Mouse (Mus musculus) embryonic facial prominence, embryonic 11.5 days (tissue): ENCODE results near the gene Krtap6-1. TPM values are rescaled to one million over a fixed set of nuclear protein-coding genes. Genes with fewer than 3 reads are reported as not detected.
"Not testable (repeated sequence)": the region's sequence is repeated elsewhere in the genome, so short reads cannot be mapped to it uniquely, and the experiment has no call there.

Experiments
- ATAC-seq: fragments of 200-750 bp; cut with Nextera tagmentation; replicated peaks from 2 replicates; pipeline ENCODE4 v1.8.0; 2017; ENCODE audit warnings: low read depth; ENCODE audit not compliant: insufficient number of reproducible peaks, low FRiP score, low TSS enrichment
- DNase-seq: peaks from one replicate; pipeline ENCODE4 v3.0.0-alpha.2; 2015; ENCODE audit warnings: low spot score
- H3K27ac ChIP-seq: fragments of 300-500 bp; sonication (generic); replicated peaks from 2 replicates; pipeline ENCODE4 v1.5.1; 2014; ENCODE audit warnings: mild to moderate bottlenecking, low read depth, low read length, control low read depth
- H3K27me3 ChIP-seq: fragments of 300-500 bp; sonication (generic); 2 replicates; pipeline ENCODE4 v1.6.1; 2014; ENCODE audit warnings: mild to moderate bottlenecking, low read length, moderate library complexity, mixed read lengths; ENCODE audit not compliant: control insufficient read depth, insufficient read depth
- H3K36me3 ChIP-seq: fragments of 300-500 bp; sonication (generic); replicated peaks from 2 replicates; pipeline ENCODE4 v1.6.1; 2014; ENCODE audit warnings: low read depth, mild to moderate bottlenecking, low read length, moderate library complexity, mixed read lengths; ENCODE audit not compliant: control insufficient read depth, insufficient read depth
- H3K4me1 ChIP-seq: fragments of 300-500 bp; sonication (generic); 2 replicates; pipeline ENCODE4 v1.6.1; 2014; ENCODE audit warnings: low read length, mixed read lengths; ENCODE audit not compliant: control insufficient read depth, insufficient read depth
- H3K4me2 ChIP-seq: fragments of 300-500 bp; sonication (generic); 2 replicates; pipeline ENCODE4 v1.6.1; 2014; ENCODE audit warnings: low read depth, mild to moderate bottlenecking, control low read depth, low read length, moderate library complexity
- H3K4me3 ChIP-seq: fragments of 300-500 bp; sonication (generic); 2 replicates; pipeline ENCODE4 v1.5.1; 2014; ENCODE audit warnings: low read depth, low read length, control low read depth
- H3K9ac ChIP-seq: fragments of 300-500 bp; sonication (generic); replicated peaks from 2 replicates; pipeline ENCODE4 v1.6.1; 2014; ENCODE audit warnings: mild to moderate bottlenecking, control low read depth, low read length
- H3K9me3 ChIP-seq: fragments of 300-500 bp; sonication (generic); replicated peaks from 2 replicates; pipeline ENCODE4 v1.6.1; 2016; ENCODE audit warnings: mild to moderate bottlenecking, low read length, inconsistent platforms, mixed read lengths; ENCODE audit not compliant: control insufficient read depth
- WGBS: fragments of 180-500 bp; shearing (Covaris S2); extraction: QIAGEN DNeasy Blood & Tissue Kit; methylation state at CpG from one replicate; pipeline ENCODE4 v1.1.7; 2014; 5-methylcytosine and 5-hydroxymethylcytosine counted together
- polyA plus RNA-seq: library from polyadenylated mRNA; unstranded; fragments of >200 nt; fragmentation: Nextera tagmentation; extraction: Ambion mirVana; gene quantifications from 2 replicates; pipeline ENCODE4 v1.2.1, GENCODE M21; 2014

The Krtap6-1 gene
- not detected in 2 replicates for polyA plus RNA-seq

DNA sequence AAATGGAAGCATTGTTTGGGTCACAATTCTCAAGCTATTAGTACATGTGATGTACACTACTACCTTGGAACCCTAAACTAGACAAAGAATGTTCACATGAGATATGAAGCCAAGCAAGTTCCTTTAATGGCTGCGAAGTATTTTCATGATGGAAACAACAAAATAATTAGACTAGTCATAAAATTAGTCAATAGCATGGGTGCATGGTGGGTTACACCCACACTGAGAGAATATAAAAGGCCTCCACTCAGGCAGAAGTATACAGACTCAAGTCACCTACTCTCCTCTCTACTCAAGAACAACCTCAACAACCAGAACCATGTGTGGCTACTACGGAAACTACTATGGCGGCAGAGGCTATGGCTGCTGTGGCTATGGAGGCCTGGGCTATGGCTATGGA is at the start of gene Krtap6-1:
TSS of gene Krtap6-1 (plus strand) at position 301 of the 400 bp plus-strand sequence.
- H3K4me2 ChIP-seq, H3K4me3 ChIP-seq: not testable (repeated sequence)
- 90% methylated on average over 3 of the region's 3 CpGs for WGBS

DNA sequence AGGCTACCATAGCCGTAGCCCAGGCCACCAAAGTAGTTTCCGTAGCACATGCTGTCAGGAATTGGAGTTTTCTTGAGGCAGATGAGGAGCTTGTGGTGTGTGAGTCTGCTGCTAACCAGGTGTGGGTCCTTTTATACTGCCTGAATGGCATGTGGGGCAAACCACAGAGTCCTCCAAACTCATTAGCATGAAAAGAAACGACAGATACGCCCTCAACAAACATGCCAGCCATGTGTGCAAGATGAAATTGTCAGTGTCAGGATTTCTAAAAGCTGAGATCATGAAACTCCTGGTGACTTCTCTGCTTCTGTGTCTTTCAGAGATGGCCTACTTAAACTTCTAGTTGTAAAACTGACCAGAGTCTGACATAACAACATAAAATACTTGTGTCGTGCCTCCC is 20.8 kb upstream of the Krtap6-1 start, which contains the start of gene Krtap22-2:
TSS of gene Krtap22-2 (minus strand) at position 101 of the 400 bp plus-strand sequence.
- H3K9ac ChIP-seq = no peak within 1 kb of the TSS
- no peak within 1 kb of the TSS for H3K4me2 ChIP-seq
- no peak within 1 kb of the TSS for H3K4me3 ChIP-seq
- no peak within 1 kb of the TSS for H3K27ac ChIP-seq
- WGBS = 89% methylated on average over 5 of the region's 5 CpGs
- H3K36me3 ChIP-seq = no peaks in the 10 kb centered on the region
- no peaks in the 10 kb centered on the region for H3K9me3 ChIP-seq
- no peaks in the 10 kb centered on the region for H3K4me1 ChIP-seq
- no peak for DNase-seq
- H3K27me3 ChIP-seq = no peaks in the 10 kb centered on the region
- no peak for ATAC-seq

More for the DNA sequence above, at the start of gene Krtap6-1:
- not testable (repeated sequence) for H3K9ac ChIP-seq, H3K9me3 ChIP-seq, H3K27me3 ChIP-seq, H3K36me3 ChIP-seq, H3K27ac ChIP-seq, ATAC-seq, DNase-seq, H3K4me1 ChIP-seq

DNA sequence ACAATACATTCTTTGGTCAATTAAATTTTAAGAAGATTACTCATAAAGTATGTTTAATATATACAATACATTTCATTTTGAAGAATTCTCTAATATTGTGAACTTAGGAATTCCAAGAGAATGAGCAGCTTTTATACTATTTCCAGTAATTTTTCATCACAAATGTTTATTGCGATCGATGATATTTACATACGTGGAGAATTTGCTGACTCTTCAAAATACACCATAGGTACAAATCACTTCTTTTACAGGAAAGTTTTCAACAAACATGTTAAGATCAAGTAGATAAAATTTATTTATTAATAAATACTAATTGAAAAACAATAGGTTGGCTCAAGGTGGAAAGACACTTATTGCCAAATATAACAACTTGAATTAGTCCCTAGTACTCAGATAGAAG is 17.5 kb upstream of the Krtap6-1 start:
- no peak for ATAC-seq
- no peak for DNase-seq
- no peak overlapping the region for H3K27ac ChIP-seq
- no peak overlapping the region for H3K4me2 ChIP-seq
- no peak overlapping the region for H3K4me3 ChIP-seq
- no peaks in the 10 kb centered on the region for H3K27me3 ChIP-seq
- no peaks in the 10 kb centered on the region for H3K9me3 ChIP-seq
- H3K9ac ChIP-seq = no peak overlapping the region
- no peaks in the 10 kb centered on the region for H3K4me1 ChIP-seq
- 94% methylated on average over 3 of the region's 3 CpGs for WGBS
- H3K36me3 ChIP-seq = no peaks in the 10 kb centered on the region

DNA sequence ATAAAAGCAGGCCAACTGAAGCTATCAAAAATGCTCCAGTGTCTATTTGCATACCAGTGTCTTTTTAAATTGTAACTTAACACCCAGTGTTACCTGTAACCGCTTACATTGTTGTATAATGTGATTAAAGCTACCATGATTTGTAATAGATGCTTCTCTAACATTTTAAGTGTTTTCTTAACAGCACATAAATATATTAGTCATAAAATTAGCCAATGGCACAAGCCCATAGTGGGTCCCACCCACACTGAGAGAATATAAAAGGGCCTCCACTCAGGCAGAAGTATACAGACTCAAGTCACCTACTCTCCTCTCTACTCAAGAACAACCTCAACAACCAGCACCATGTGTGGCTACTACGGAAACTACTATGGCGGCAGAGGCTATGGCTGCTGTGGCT is 16.5 kb upstream of the Krtap6-1 start, which contains the start of gene Gm10229:
TSS of gene Gm10229 (plus strand) at position 301 of the 400 bp plus-strand sequence.
- not testable (repeated sequence) for ATAC-seq, H3K9me3 ChIP-seq, H3K27ac ChIP-seq, H3K4me1 ChIP-seq, H3K4me2 ChIP-seq, H3K36me3 ChIP-seq, DNase-seq, H3K9ac ChIP-seq, H3K27me3 ChIP-seq, H3K4me3 ChIP-seq
- WGBS = 84% methylated on average over 1 of the region's 3 CpGs

DNA sequence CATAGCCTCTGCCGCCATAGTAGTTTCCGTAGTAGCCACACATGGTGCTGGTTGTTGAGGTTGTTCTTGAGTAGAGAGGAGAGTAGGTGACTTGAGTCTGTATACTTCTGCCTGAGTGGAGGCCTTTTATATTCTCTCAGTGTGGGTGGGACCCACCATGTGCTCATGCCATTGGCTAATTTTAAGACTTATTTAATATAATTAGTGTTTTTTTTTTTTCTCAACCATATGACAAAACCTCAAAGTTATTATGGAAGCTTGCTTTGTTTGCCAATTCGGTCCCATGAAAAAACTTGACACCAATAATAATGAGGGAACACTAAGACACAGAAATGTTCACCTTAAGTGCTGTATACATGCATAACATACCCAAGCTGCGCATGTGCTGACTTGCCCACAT is 9.9 kb downstream of the Krtap6-1 start, which contains the start of gene Gm10228:
TSS of gene Gm10228 (minus strand) at position 101 of the 400 bp plus-strand sequence.
- ATAC-seq, H3K36me3 ChIP-seq, H3K4me2 ChIP-seq, H3K27ac ChIP-seq, H3K9me3 ChIP-seq, H3K27me3 ChIP-seq, DNase-seq, H3K9ac ChIP-seq, H3K4me3 ChIP-seq, H3K4me1 ChIP-seq: not testable (repeated sequence)
- WGBS = 86% methylated on average over 2 of the region's 4 CpGs

DNA sequence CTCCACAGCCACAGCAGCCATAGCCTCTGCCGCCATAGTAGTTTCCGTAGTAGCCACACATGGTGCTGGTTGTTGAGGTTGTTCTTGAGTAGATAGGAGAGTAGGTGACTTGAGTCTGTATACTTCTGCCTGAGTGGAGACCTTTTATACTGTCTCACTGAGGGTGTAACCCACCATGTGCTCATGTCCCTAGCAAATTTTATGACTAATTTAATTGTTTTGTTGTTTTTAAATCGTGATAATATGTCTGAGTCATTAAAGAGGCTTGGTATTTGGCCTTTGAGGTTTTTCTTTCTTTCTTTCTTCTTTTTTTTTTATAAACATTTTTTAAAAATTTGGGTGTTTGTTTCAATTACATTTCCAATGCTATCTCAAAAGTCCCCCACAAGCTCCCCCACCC is 16.3 kb downstream of the Krtap6-1 start, which contains the start of gene Krtap6-5:
TSS of gene Krtap6-5 (minus strand) at position 101 of the 400 bp plus-strand sequence.
- ATAC-seq = no peak
- Histone ChIP-seq H3K9ac (no peak within 1 kb of the TSS), H3K27me3 (no peaks in the 10 kb centered on the region), H3K36me3 (no peaks in the 10 kb centered on the region), H3K27ac (no peak within 1 kb of the TSS), H3K4me1 (no peaks in the 10 kb centered on the region), H3K4me2 (no peak within 1 kb of the TSS), H3K9me3 (no peaks in the 10 kb centered on the region), H3K4me3 (no peak within 1 kb of the TSS)
- 83% methylated on average over 3 of the region's 3 CpGs for WGBS
- no peak for DNase-seq

DNA sequence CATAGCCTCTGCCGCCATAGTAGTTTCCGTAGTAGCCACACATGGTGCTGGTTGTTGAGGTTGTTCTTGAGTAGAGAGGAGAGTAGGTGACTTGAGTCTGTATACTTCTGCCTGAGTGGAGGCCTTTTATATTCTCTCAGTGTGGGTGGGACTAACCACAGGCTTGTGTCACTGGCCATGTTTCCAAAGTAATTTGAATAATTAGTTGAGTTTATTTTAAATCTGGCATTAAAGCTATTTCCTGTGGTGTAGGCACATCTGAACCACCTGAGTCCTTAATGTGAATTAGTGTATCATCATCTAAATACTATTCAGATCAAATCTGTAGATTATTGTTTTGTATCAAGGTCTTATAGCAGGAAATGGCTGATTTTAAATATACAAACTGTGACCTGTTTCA is 32.4 kb downstream of the Krtap6-1 start, which contains the start of gene 1110025L11Rik:
TSS of gene 1110025L11Rik (minus strand) at position 101 of the 400 bp plus-strand sequence.
- ATAC-seq, DNase-seq, H3K9ac ChIP-seq, H3K4me3 ChIP-seq, H3K4me1 ChIP-seq, H3K36me3 ChIP-seq, H3K27me3 ChIP-seq, H3K27ac ChIP-seq, H3K4me2 ChIP-seq, H3K9me3 ChIP-seq: not testable (repeated sequence)
- WGBS = no CpG with 5 or more reads among the region's 2 CpGs

DNA sequence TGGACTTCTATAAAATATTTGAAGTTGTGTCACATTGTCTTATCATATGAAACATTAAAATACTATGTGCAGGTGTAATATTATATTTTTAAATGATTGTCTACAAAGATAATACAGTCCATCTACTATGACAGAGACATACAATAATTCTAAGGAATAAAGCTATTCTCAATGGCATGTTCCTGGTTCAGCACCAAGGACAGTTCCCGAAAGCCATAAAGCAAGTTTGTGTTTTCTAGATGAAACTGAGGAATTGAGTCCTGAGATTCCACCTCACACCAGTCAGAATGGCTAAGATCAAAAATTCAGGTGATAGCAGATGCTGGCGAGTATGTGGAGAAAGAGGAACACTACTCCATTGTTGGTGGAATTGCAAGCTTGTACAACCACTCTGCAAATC is 39.5 kb downstream of the Krtap6-1 start:
- peak; percentile 74 for DNase-seq
- not testable (repeated sequence) for H3K27me3 ChIP-seq, H3K9ac ChIP-seq, H3K4me1 ChIP-seq, ATAC-seq, H3K4me3 ChIP-seq, H3K36me3 ChIP-seq, H3K9me3 ChIP-seq, H3K4me2 ChIP-seq, H3K27ac ChIP-seq
- 76% methylated on average over 2 of the region's 2 CpGs for WGBS
